Mouse (Mus musculus): ENCODE data around the gene Lrrn4.

DNA sequence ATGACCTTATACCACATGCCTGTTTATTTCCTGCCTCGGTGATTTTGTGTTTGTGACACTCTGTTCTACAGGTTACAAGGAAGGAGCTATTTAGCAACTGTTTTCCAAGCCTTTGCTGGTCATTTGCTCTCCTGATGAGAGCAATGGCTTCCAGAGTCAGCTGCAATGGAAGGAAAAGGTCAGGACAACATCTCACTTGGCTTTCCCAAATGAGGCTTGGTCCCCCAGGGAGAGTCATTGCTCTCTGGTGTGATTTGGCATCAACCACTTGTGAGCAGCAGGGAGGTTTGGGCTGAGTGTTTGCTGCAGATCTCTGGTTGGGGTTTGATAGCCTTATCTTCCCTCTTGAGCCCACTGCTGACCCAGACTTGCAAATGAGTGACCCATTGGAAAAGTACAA, 19.9 kb upstream of the Lrrn4 start:
- no peak for TF ChIP-seq POLR2A (IDR thresholded peaks at IDR 0.05; ENCODE audit: borderline replicate concordance, extremely low read depth, low read depth, low read length)
- TF ChIP-seq CTCF (IDR thresholded peaks at IDR 0.05; ENCODE audit: insufficient read depth, low read length), result no peak
